Mouse (Mus musculus) layer of hippocampus, adult 9-11 months (tissue): ENCODE data around the gene Ctsz.

ENCODE experiments used
- DNase-seq: peaks from one replicate; pipeline ENCODE4 v3.0.0; 2022

Gene Ctsz

DNA sequence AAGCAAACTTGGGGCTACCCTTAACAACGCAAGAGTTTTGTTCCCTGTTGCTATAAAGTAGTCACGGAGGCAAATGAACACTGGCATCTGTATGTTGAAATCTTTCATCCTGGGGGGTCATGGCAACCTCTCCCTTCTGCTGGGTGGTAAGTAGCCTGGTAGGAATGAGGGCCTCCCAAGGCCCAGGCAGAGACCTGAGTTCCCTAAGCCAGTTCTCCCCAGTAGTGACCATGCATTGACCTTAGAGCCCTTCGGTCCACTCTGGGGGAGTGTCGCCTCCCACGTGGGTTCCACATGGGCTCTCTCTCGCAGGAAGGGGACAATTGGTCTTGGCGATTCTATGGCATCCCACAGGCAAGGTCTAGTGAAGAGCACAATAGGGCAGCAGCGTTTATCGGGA lies 1.1 kb upstream of the Ctsz start:
- no peak for DNase-seq

DNA sequence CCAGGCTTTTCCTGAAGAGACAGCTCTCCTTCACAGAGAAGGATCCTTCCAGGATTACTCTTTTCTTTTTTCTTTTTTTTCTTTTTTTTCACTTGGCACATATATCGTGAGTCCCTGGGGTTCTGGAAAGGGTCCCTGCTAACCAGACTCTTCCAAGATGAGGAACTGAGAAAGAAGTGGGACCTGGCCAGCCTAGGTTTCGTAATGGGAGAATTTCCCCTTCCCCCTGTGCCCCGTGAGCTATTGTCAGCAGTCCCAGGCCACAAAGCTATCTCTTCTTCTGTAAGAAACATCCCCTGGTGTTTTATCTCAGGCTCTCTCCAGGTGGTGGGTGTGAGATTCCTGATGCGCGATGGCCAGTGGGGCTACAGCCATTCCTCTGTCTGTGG lies 605 bp upstream of the Ctsz start:
- DNase-seq: peak; percentile 75

DNA sequence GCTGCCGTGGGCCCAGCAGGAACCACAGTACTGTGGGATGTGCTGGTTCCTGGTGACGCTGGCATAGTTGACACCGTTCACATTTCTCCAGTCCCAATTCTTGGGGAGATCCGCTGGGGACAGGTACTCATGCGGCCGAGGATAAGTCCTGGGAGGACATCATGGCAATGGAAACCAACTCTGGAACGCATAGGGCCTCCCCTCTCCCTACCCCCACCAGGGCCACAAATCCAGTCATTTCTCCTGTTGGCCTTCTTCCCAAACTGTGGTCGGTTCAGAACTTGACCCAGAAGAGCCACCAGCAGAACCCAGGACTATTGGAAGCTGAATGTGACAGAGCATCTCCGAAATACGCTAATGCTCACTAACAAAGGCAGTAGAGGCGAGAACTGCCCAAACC lies 658 bp downstream of the Ctsz start:
- DNase-seq: no peak

- DNase-seq: peak; percentile 83
These were observed 1.2 kb downstream of the Ctsz start for GRCm38 (mm10) chr2:174437697-174437982.

GRCm38 (mm10) chr2:174436916-174437696 lies 1.7 kb downstream of the Ctsz start:
- DNase-seq: no peak

- DNase-seq: peak; percentile 84
These were observed 2.6 kb downstream of the Ctsz start for GRCm38 (mm10) chr2:174436076-174436701.

DNA sequence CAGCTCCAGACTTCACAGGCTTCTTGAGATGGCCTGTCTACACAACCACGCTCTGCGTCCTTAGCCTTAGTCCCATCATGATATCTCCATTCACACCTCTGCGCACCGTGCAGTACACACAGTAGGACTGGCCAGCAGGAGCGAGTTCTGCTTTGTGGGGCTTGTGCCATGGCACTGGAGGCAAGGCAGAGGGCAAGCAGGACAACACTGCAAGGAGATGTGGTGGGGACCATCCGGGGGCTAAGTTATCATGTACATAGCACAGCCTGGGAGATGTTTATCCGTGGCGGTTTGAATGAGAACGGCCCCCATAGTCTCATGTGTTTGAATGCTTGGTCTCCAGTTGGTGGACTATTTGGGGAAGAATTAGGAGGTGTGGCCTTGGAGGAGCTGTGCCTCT lies 3.9 kb downstream of the Ctsz start:
- no peak for DNase-seq

- no peak for DNase-seq
These were observed 9.7 kb downstream of the Ctsz start for GRCm38 (mm10) chr2:174428996-174429591.

DNA sequence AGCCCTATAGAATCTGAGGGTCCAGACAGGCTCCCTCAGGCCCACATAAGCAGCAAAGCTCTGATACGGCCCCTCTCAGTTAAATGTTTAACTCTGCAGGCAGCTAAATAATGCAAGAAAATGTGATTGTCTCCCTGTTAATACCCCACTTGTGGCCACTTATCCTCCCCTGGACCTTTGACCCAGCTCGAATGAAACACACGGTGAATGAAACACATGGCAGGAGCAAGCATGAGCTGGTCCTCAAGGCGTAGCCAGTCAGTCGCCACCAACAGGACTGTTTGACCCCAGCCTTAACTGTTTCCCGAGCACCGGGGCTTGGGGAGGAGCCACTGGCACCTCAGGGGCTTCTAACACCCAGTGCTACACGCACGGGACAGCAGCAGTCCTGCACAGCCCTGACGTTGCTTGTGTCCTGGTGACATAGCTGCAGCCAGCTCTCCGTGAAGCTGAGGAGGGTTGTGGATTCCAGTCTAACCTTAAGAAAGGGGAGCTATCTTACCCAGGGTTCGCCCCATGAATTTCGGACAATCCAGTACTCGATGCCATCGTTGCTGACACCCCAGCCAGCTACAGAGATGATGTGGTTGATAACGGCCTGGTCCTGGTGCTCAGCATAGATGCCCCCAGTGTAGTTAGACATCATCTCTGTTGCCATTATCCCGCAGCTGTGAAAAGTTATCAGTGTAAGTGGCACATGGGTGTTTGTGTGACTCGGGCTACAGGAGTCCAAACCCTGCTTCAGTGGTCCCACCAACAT lies 10.6 kb downstream of the Ctsz start:
- DNase-seq: peak; percentile 0

- DNase-seq: no peak
These were observed 12.0 kb downstream of the Ctsz start for GRCm38 (mm10) chr2:174426856-174427255.

GRCm38 (mm10) chr2:174424301-174425085 lies 14.3 kb downstream of the Ctsz start:
- DNase-seq: no peak

DNA sequence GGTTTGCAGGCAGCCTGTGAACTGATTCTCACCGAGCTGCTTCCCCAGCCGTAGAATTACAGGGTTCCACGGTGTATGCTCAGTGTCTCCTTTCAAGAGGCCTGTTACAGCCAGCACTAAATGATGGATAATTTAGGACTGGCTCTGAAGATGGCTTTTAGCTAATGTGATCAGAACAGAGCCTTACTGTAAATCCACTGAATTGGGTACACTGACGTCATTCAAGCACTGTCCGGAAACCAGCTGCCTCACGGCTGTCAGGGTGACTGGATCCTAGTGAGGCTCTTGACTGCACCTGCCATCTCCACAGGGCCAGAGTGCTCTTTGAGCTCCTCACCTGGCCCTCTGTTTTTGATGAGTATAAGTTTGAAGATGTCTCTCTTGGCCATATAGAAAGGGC lies 17.7 kb downstream of the Ctsz start:
- no peak for DNase-seq

GRCm38 (mm10) chr2:174415731-174416310 lies 23.0 kb downstream of the Ctsz start, which contains the start of gene Nelfcd:
Gene Nelfcd, plus strand, starts transcription at chr2:174415804.
- peak; percentile 95 for DNase-seq

- DNase-seq: no peak
These were observed 23.7 kb downstream of the Ctsz start for GRCm38 (mm10) chr2:174415001-174415730.

DNA sequence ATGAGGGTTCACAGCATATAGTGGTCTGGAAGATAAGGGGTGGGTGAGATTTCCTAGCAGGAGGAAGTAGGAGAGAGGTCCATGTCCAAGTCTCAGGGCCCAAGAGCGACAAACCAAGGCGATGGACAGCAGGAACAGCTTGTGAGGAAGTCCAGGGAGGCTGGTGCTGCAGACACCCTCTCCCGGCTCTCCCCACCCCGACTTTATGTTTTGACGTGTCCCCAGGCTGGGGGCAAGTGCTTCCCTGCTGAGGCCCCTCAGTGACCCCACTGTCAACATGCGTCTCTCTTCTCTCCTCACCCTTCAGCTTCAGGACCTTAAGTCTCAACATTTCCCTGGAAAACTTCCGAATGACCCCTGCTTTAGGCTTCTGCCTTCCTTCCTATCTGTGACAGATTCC lies 25.7 kb downstream of the Ctsz start:
- no peak for DNase-seq

DNA sequence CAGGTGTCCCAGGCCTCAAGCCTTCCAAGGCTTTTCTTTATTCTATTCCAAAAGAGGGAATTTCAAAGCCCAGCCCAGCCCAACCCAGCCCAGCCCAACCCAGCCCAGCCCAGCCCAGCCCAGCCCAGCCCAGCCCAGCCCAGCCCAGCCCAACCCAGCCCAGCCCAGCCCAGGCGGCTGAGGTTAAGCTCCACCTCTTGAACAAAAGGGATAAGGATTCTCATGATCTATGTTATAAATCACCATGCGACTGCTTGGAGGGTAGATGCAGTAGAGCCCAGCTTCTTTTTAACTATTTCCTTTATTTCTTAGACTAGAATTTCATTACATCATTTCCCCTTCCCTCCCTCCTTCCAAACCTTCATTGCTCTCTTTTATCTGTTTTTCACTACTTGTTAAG lies 28.6 kb downstream of the Ctsz start:
- DNase-seq: no peak

- no peak for DNase-seq
These were observed 38.4 kb downstream of the Ctsz start for GRCm38 (mm10) chr2:174400396-174400795.

- DNase-seq: no peak
These were observed 41.0 kb downstream of the Ctsz start for GRCm38 (mm10) chr2:174397881-174398280.

DNA sequence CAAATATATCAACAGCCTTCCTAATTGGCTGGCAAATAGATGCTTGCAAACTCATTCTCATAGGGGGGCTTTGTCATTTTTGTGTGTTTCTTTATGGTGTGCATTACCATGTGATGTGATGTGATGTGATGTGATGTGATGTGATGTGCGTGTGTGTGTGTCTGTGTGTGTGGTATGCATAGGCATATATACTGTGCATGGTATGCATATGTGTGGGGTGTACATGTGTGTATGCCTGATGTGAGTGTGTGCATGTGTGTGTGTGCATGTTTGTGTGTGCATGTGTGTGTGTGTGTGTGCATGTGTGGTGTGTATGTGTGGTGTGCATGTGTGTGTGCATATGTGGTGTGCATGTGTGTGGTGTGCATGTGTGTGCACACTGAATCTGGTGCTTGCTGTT lies 41.8 kb downstream of the Ctsz start:
- no peak for DNase-seq

GRCm38 (mm10) chr2:174396643-174397042 lies 42.2 kb downstream of the Ctsz start:
- DNase-seq: no peak

- no peak for DNase-seq
These were observed 45.5 kb downstream of the Ctsz start for GRCm38 (mm10) chr2:174393383-174393782.

DNA sequence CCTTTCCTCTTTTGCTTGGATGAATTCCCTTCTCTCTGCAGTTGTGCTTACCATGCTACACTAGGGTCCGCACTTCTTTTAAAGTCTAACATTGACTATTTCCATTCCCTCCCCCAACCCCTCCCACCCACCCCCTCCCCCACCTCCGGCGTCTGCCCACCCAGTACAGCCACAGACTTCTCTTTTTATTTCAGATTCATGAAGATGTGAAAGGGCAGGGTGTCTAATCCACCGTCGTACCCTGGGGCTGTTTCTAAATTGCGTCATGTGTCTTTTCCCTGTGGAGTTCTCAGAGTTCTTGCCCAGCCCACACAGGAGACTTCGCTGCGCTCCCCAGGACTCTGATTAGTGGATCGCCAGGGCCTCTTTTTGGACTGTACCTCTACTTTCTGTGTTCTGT lies 46.3 kb downstream of the Ctsz start:
- DNase-seq: no peak
